Mouse (Mus musculus) liver, postnatal 0 days (tissue): ENCODE data around the gene Mapkapk3.

Experiments used
- CTCF ChIP-seq: sonication (generic); IDR thresholded peaks from 2 replicates; pipeline ENCODE4 v1.5.1; 2016; ENCODE audit warnings: antibody characterized with exemption, low read depth
- EP300 ChIP-seq: IDR thresholded peaks from 2 replicates; pipeline ENCODE4 v1.6.1; 2016; ENCODE audit warnings: antibody characterized with exemption, low read depth, mild to moderate bottlenecking

DNA sequence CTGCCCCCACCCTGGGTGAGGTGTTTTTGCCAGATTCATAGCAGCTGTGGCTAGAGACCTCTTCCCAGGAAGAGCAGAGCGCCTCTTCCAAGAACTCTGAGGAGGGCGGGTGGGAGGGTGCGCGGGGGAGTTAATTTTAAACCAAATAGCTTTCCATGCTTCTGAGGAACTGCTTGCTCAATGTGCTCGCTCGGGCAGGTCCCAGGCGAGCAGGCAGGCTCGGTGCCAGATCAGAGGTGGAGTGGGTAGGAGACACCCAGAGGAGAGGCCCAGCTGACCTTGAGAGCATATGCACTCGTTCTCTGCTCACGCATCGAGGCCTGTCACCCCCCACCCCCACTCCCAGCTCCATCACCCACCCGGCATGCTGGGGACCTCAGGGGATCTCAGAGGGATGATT lies 18.2 kb upstream of the Mapkapk3 start:
- TF ChIP-seq CTCF (no peak), EP300 (no peak)
